Mouse (Mus musculus): ENCODE data around the gene U2af1l4. TPM values are rescaled to one million over a fixed set of nuclear protein-coding genes. Genes with fewer than 3 reads are reported as not detected.

U2af1l4 gene
- polyA plus RNA-seq, 1 experiment from 2014 or later, result 73.8 TPM

GRCm38 (mm10) chr7:30614454-30614853 is 51.4 kb downstream of the U2af1l4 start:
- Histone ChIP-seq H3K36me3 (ENCODE audit: control insufficient read depth, insufficient read depth, low read length) (peaks cover 19% of the 10 kb centered on the region), H3K27ac (ENCODE audit: low read length) (no peak overlapping the region), H3K4me1 (ENCODE audit: control insufficient read depth, insufficient read depth, low read length) (peaks cover 8% of the 10 kb centered on the region), H3K4me2 (ENCODE audit: low read depth, low read length) (no peak overlapping the region), H3K4me3 (ENCODE audit: low read length) (no peak overlapping the region), H3K9me3 (ENCODE audit: control insufficient read depth, low read length) (no peaks in the 10 kb centered on the region), H3K9ac (ENCODE audit: low read depth, low read length) (no peak overlapping the region), H3K27me3 (replicated peaks; ENCODE audit: control insufficient read depth, insufficient read depth, low read length) (no peaks in the 10 kb centered on the region)
- WGBS, result 79% methylated on average over 2 of the region's 2 CpGs
- no peak for ATAC-seq

Small RNA genes lying within 50 kb of the gene (microRNA-seq; reads per million reads assigned to microRNA genes)
- not detected for gene Gm38670
- not detected for gene Mir3569

Other genes with a start within 250 kb of the U2af1l4 start
- 58.9 and 59.7 TPM in 2 replicates for gene Syne4, start 248.5 kb upstream of the U2af1l4 start, polyA plus RNA-seq (2015; fragmentation: Nextera tagmentation; extraction: Ambion mirVana)
- gene E130208F15Rik, start 241.6 kb upstream of the U2af1l4 start, polyA plus RNA-seq (2015; fragmentation: Nextera tagmentation; extraction: Ambion mirVana), result 0.61 and 2.8 TPM in 2 replicates
- gene Sdhaf1, start 239.4 kb upstream of the U2af1l4 start, polyA plus RNA-seq (2015; fragmentation: Nextera tagmentation; extraction: Ambion mirVana), result 13.8 and 14.3 TPM in 2 replicates
- gene Lrfn3, start 200.5 kb upstream of the U2af1l4 start, polyA plus RNA-seq (2015; fragmentation: Nextera tagmentation; extraction: Ambion mirVana), result 2.5 and 3.0 TPM in 2 replicates
- 55.2 and 59.9 TPM in 2 replicates for gene Tyrobp, start 149.5 kb upstream of the U2af1l4 start, polyA plus RNA-seq (2015; fragmentation: Nextera tagmentation; extraction: Ambion mirVana)
- 2.4 and 3.1 TPM in 2 replicates for gene Hcst, start 143.4 kb upstream of the U2af1l4 start, polyA plus RNA-seq (2015; fragmentation: Nextera tagmentation; extraction: Ambion mirVana)
- 2.6 TPM in 2 replicates for gene Nfkbid, start 141.6 kb upstream of the U2af1l4 start, polyA plus RNA-seq (2015; fragmentation: Nextera tagmentation; extraction: Ambion mirVana)
- gene Aplp1, start 117.8 kb upstream of the U2af1l4 start, polyA plus RNA-seq (2015; fragmentation: Nextera tagmentation; extraction: Ambion mirVana), result 32.4 and 33.3 TPM in 2 replicates
- 1.0 and 1.1 TPM in 2 replicates for gene Kirrel2, start 105.6 kb upstream of the U2af1l4 start, polyA plus RNA-seq (2015; fragmentation: Nextera tagmentation; extraction: Ambion mirVana)
- 0.94 and 1.8 TPM in 2 replicates for gene Nphs1, start 105.0 kb upstream of the U2af1l4 start, polyA plus RNA-seq (2015; fragmentation: Nextera tagmentation; extraction: Ambion mirVana)
- gene Prodh2, start 69.7 kb upstream of the U2af1l4 start, polyA plus RNA-seq (2015; fragmentation: Nextera tagmentation; extraction: Ambion mirVana), result 9.9 and 13.0 TPM in 2 replicates
- gene Arhgap33, start 28.2 kb upstream of the U2af1l4 start, polyA plus RNA-seq (2015; fragmentation: Nextera tagmentation; extraction: Ambion mirVana), result 5.6 and 6.4 TPM in 2 replicates
- 48.4 and 53.8 TPM in 2 replicates for gene Hspb6, start 11.1 kb upstream of the U2af1l4 start, polyA plus RNA-seq (2015; fragmentation: Nextera tagmentation; extraction: Ambion mirVana)
- gene Proser3, start 11.0 kb upstream of the U2af1l4 start, polyA plus RNA-seq (2015; fragmentation: Nextera tagmentation; extraction: Ambion mirVana), result 6.3 and 7.6 TPM in 2 replicates
- 44.5 and 50.0 TPM in 2 replicates for gene Lin37, start 3.5 kb upstream of the U2af1l4 start, polyA plus RNA-seq (2015; fragmentation: Nextera tagmentation; extraction: Ambion mirVana)
- gene Gm49396, start within 50 bp of the U2af1l4 start, polyA plus RNA-seq (2015; fragmentation: Nextera tagmentation; extraction: Ambion mirVana), result 9.2 and 9.3 TPM in 2 replicates
- 158 and 168 TPM in 2 replicates for gene Psenen, start 326 bp downstream of the U2af1l4 start, polyA plus RNA-seq (2015; fragmentation: Nextera tagmentation; extraction: Ambion mirVana)
- gene Igflr1, start 2.1 kb downstream of the U2af1l4 start, polyA plus RNA-seq (2015; fragmentation: Nextera tagmentation; extraction: Ambion mirVana), result 3.7 and 5.4 TPM in 2 replicates
- 6.8 and 7.1 TPM in 2 replicates for gene Kmt2b, start 25.4 kb downstream of the U2af1l4 start, polyA plus RNA-seq (2015; fragmentation: Nextera tagmentation; extraction: Ambion mirVana)
- 1.2 and 1.9 TPM in 2 replicates for gene Zbtb32, start 35.6 kb downstream of the U2af1l4 start, polyA plus RNA-seq (2015; fragmentation: Nextera tagmentation; extraction: Ambion mirVana)
- 5.9 and 7.3 TPM in 2 replicates for gene Upk1a, start 49.5 kb downstream of the U2af1l4 start, polyA plus RNA-seq (2015; fragmentation: Nextera tagmentation; extraction: Ambion mirVana)
- gene Cox6b1, start 62.9 kb downstream of the U2af1l4 start, polyA plus RNA-seq (2015; fragmentation: Nextera tagmentation; extraction: Ambion mirVana), result 1,335 and 1,344 TPM in 2 replicates
- gene Etv2, start 72.6 kb downstream of the U2af1l4 start, polyA plus RNA-seq (2015; fragmentation: Nextera tagmentation; extraction: Ambion mirVana), result not detected in 2 replicates
- 93.8 and 95.7 TPM in 2 replicates for gene Rbm42, start 87.0 kb downstream of the U2af1l4 start, polyA plus RNA-seq (2015; fragmentation: Nextera tagmentation; extraction: Ambion mirVana)
- gene Haus5, start 101.7 kb downstream of the U2af1l4 start, polyA plus RNA-seq (2015; fragmentation: Nextera tagmentation; extraction: Ambion mirVana), result 33.7 and 39.4 TPM in 2 replicates
- not detected in 2 replicates for gene Pmis2, start 108.3 kb downstream of the U2af1l4 start, polyA plus RNA-seq (2015; fragmentation: Nextera tagmentation; extraction: Ambion mirVana)
- gene 2200002J24Rik, start 135.6 kb downstream of the U2af1l4 start, polyA plus RNA-seq (2015; fragmentation: Nextera tagmentation; extraction: Ambion mirVana), result 4.7 and 4.8 TPM in 2 replicates
- gene Atp4a, start 148.9 kb downstream of the U2af1l4 start, polyA plus RNA-seq (2015; fragmentation: Nextera tagmentation; extraction: Ambion mirVana), result 1.6 and 2.5 TPM in 2 replicates
- gene Tmem147, start 166.2 kb downstream of the U2af1l4 start, polyA plus RNA-seq (2015; fragmentation: Nextera tagmentation; extraction: Ambion mirVana), result 242 and 249 TPM in 2 replicates
- gene Gapdhs, start 180.4 kb downstream of the U2af1l4 start, polyA plus RNA-seq (2015; fragmentation: Nextera tagmentation; extraction: Ambion mirVana), result 0.32 TPM in 1 of 2 replicates, not detected in the other
- gene Sbsn, start 188.2 kb downstream of the U2af1l4 start, polyA plus RNA-seq (2015; fragmentation: Nextera tagmentation; extraction: Ambion mirVana), result 0.89 and 1.6 TPM in 2 replicates
- gene Dmkn, start 200.5 kb downstream of the U2af1l4 start, polyA plus RNA-seq (2015; fragmentation: Nextera tagmentation; extraction: Ambion mirVana), result 4.4 and 5.8 TPM in 2 replicates
- gene Krtdap, start 224.6 kb downstream of the U2af1l4 start, polyA plus RNA-seq (2015; fragmentation: Nextera tagmentation; extraction: Ambion mirVana), result 1.5 and 3.4 TPM in 2 replicates

All from intestine, embryonic 16.5 days (tissue).